Mouse (Mus musculus) bone marrow, adult 2 months (tissue): ENCODE data around the gene Cdcp1.

Experiments
- CTCF ChIP-seq: fragments of 200-500 bp; IDR thresholded peaks from 2 replicates; pipeline ENCODE4 v1.5.1; 2011; ENCODE audit warnings: low read length, control low read depth; ENCODE audit not compliant: control insufficient read depth, insufficient read depth
- POLR2A ChIP-seq: fragments of 200-500 bp; IDR thresholded peaks from 2 replicates; pipeline ENCODE4 v1.6.1; 2011; ENCODE audit warnings: low read depth, mild to moderate bottlenecking, control low read depth, low read length, borderline replicate concordance; ENCODE audit not compliant: control insufficient read depth

DNA sequence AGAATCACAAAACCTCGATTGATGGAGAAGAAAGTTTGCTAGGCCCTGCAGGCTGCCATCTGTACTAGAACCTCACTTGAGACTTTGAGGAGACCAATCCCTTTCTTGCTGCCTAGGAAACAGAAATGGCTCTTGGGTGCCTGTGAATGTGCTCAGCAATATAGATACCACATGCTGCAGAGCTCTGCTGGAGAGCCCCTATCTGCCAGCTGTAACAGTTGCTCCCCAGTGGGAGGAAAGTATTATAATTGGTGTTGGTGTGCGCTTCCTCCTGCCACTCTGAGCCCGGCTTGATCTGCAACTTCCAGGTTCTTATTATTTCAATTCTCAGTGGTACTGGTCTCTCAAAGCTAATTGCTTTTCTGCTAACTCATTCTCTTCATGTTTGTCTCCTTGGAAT is 92.8 kb downstream of the Cdcp1 start:
- TF ChIP-seq POLR2A (no peak), CTCF (no peak)
